Mouse (Mus musculus): ENCODE results near the gene Ywhaq. TPM values are rescaled to one million over a fixed set of nuclear protein-coding genes. Genes with fewer than 3 reads are reported as not detected.

Gene Ywhaq
- total RNA-seq (2015; ENCODE audit: low replicate concordance) (85.9 and 98.8 TPM in 2 replicates), total RNA-seq (2017; ENCODE audit: low replicate concordance) (39.9 and 44.0 TPM in 2 replicates)

GRCm38 (mm10) chr12:21417100-21418070 is at the start of gene Ywhaq:
Gene Ywhaq, minus strand, starts transcription at chr12:21417637.
- peak; percentile 96 for ATAC-seq (replicated peaks; ENCODE audit: low FRiP score, poor library complexity, severe bottlenecking)

GRCm38 (mm10) chr12:21463448-21463891 is 46.0 kb upstream of the Ywhaq start:
- ATAC-seq (replicated peaks; ENCODE audit: low FRiP score, poor library complexity, severe bottlenecking) = no peak

- ATAC-seq (replicated peaks; ENCODE audit: low FRiP score, poor library complexity, severe bottlenecking) = no peak
Observed at GRCm38 (mm10) chr12:21462658-21463057, 45.2 kb upstream of the Ywhaq start.

GRCm38 (mm10) chr12:21459681-21460080 is 42.2 kb upstream of the Ywhaq start:
- ATAC-seq (replicated peaks; ENCODE audit: low FRiP score, poor library complexity, severe bottlenecking) = no peak

GRCm38 (mm10) chr12:21456021-21456420 is 38.6 kb upstream of the Ywhaq start:
- no peak for ATAC-seq (replicated peaks; ENCODE audit: low FRiP score, poor library complexity, severe bottlenecking)

- no peak for ATAC-seq (replicated peaks; ENCODE audit: low FRiP score, poor library complexity, severe bottlenecking)
Observed at GRCm38 (mm10) chr12:21451752-21452151, 34.3 kb upstream of the Ywhaq start.

GRCm38 (mm10) chr12:21451351-21451750 is 33.9 kb upstream of the Ywhaq start:
- ATAC-seq (replicated peaks; ENCODE audit: low FRiP score, poor library complexity, severe bottlenecking) = no peak

- ATAC-seq (replicated peaks; ENCODE audit: low FRiP score, poor library complexity, severe bottlenecking) = no peak
Observed at GRCm38 (mm10) chr12:21443783-21444182, 26.3 kb upstream of the Ywhaq start.

GRCm38 (mm10) chr12:21441870-21442269 is 24.4 kb upstream of the Ywhaq start:
- ATAC-seq (replicated peaks; ENCODE audit: low FRiP score, poor library complexity, severe bottlenecking) = no peak

- ATAC-seq (replicated peaks; ENCODE audit: low FRiP score, poor library complexity, severe bottlenecking) = no peak
Observed at GRCm38 (mm10) chr12:21439428-21439827, 22.0 kb upstream of the Ywhaq start.

GRCm38 (mm10) chr12:21438750-21439394 is 21.4 kb upstream of the Ywhaq start:
- ATAC-seq (replicated peaks; ENCODE audit: low FRiP score, poor library complexity, severe bottlenecking) = no peak

- no peak for ATAC-seq (replicated peaks; ENCODE audit: low FRiP score, poor library complexity, severe bottlenecking)
Observed at GRCm38 (mm10) chr12:21438294-21438693, 20.9 kb upstream of the Ywhaq start.

GRCm38 (mm10) chr12:21431950-21432349 is 14.5 kb upstream of the Ywhaq start:
- no peak for ATAC-seq (replicated peaks; ENCODE audit: low FRiP score, poor library complexity, severe bottlenecking)

GRCm38 (mm10) chr12:21431039-21431438 is 13.6 kb upstream of the Ywhaq start:
- no peak for ATAC-seq (replicated peaks; ENCODE audit: low FRiP score, poor library complexity, severe bottlenecking)

GRCm38 (mm10) chr12:21430140-21430539 is 12.7 kb upstream of the Ywhaq start:
- no peak for ATAC-seq (replicated peaks; ENCODE audit: low FRiP score, poor library complexity, severe bottlenecking)

GRCm38 (mm10) chr12:21429021-21429420 is 11.6 kb upstream of the Ywhaq start:
- no peak for ATAC-seq (replicated peaks; ENCODE audit: low FRiP score, poor library complexity, severe bottlenecking)

- ATAC-seq (replicated peaks; ENCODE audit: low FRiP score, poor library complexity, severe bottlenecking) = no peak
Observed at GRCm38 (mm10) chr12:21426065-21426940, 8.9 kb upstream of the Ywhaq start.

GRCm38 (mm10) chr12:21424683-21425082 is 7.2 kb upstream of the Ywhaq start:
- ATAC-seq (replicated peaks; ENCODE audit: low FRiP score, poor library complexity, severe bottlenecking) = no peak

GRCm38 (mm10) chr12:21418621-21419131 is 1.2 kb upstream of the Ywhaq start:
- ATAC-seq (replicated peaks; ENCODE audit: low FRiP score, poor library complexity, severe bottlenecking) = no peak

- ATAC-seq (replicated peaks; ENCODE audit: low FRiP score, poor library complexity, severe bottlenecking) = no peak
Observed at GRCm38 (mm10) chr12:21418083-21418482, 646 bp upstream of the Ywhaq start.
